Mouse (Mus musculus) E14TG2a.4 (cell line): ENCODE measurements around the gene Mapkap1.
"Not testable (repeated sequence)": the region's sequence is repeated elsewhere in the genome, so short reads cannot be mapped to it uniquely, and the experiment has no call there.

ENCODE experiments used
- CTCF ChIP-seq: conservative IDR thresholded peaks from 2 replicates; pipeline ENCODE4 v1.5.1; 2014; ENCODE audit warnings: low read length
- NANOG ChIP-seq: IDR thresholded peaks from 2 replicates; pipeline ENCODE4 v1.6.1; 2014; ENCODE audit warnings: borderline replicate concordance, low read length, mixed read lengths

GRCm38 (mm10) chr2:34432887-34433286 lies 26.3 kb downstream of the Mapkap1 start:
- not testable (repeated sequence) for TF ChIP-seq CTCF, NANOG
